Mouse (Mus musculus): ENCODE data around the gene Gna14. TPM values are rescaled to one million over a fixed set of nuclear protein-coding genes. Genes with fewer than 3 reads are reported as not detected.
A peak's percentile ranks its signal among the peaks of the same experiment; 100 is the strongest.

Gene Gna14
- polyA plus RNA-seq, 1 experiment from 2014 or later, result 14.0 TPM

DNA sequence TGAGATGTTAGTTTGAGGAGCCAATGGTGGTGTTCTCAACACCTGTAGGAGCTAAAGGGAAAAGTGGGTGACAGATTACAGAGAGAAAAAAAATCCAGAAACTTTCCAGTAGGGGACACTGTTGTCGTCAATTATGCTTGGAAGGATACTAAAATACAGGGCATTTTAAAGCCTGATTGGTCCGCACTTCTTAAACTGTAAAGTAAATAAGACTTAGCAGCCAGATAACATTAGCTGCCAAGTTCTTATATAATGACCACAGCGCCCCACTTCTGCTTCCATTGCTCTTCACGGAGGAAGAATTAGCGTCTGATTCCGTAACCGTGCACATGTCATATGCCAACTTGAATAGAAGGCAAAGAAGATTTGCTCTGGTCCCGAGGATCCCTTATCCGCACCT is 683 bp upstream of the Gna14 start:
- no peak overlapping the region for H3K9ac ChIP-seq (replicated peaks; ENCODE audit: low read length)
- H3K9me3 ChIP-seq (ENCODE audit: low read length), result no peaks in the 10 kb centered on the region
- peak overlapping the region; percentile 25; the same call in 1 of the 2 replicates for H3K27ac ChIP-seq (ENCODE audit: low read length)
- H3K36me3 ChIP-seq (ENCODE audit: insufficient read depth, low read length), result no peaks in the 10 kb centered on the region
- H3K27me3 ChIP-seq (ENCODE audit: insufficient read depth, low read length), result peaks cover 3% of the 10 kb centered on the region
- H3K4me1 ChIP-seq (ENCODE audit: insufficient read depth, low read length), result peaks cover 33% of the 10 kb centered on the region
- no peak for ATAC-seq (ENCODE audit: low FRiP score, low TSS enrichment)
- 20% methylated on average over 9 of the region's 9 CpGs for WGBS
- peak overlapping the region; percentile 75 for H3K4me2 ChIP-seq (replicated peaks; ENCODE audit: low read depth, low read length)
- H3K4me3 ChIP-seq (ENCODE audit: low read length), result peak overlapping the region; percentile 54

DNA sequence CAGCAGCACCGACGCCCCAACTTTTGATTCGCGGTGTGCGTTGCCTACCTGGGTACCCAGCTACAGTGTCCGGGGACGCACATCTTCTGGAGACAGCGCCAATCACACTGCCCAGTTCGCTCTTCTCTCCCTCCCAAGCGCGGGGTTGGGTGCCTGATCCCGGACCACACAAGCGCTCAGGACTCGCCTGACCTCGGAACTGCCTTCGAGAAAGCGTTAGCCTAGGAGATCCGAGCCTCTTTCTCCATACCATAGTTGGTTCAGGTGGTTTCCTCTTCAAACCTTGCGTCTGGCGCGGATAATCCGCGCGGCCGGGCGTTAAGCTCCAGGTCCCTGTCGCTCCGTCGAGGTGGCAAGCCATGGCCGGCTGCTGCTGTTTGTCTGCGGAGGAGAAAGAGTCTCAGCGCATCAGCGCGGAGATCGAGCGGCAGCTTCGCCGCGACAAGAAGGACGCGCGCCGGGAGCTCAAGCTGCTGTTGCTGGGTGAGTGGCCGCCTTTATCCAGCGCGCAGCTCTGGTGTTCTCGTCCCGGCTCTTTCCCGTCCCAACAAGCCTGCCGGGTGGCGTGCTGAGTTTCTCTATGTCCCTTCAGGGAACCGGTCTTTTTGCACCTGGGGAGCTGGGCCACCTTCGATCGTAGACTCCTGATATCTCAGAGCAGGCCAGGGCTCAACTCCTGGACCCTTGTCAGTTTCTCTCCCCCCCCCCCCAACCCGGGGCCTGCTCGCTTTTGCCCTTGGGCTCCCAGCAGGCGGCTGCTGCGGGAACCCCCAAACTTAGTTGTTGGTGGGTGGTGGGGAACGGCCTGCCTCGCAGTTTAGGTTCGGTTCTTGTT is 990 bp downstream of the Gna14 start:
- peak overlapping the region; percentile 75 for H3K4me2 ChIP-seq (replicated peaks; ENCODE audit: low read depth, low read length)
- no peak for ATAC-seq (ENCODE audit: low FRiP score, low TSS enrichment)
- H3K27me3 ChIP-seq (ENCODE audit: insufficient read depth, low read length), result peaks cover 3% of the 10 kb centered on the region
- peaks cover 36% of the 10 kb centered on the region for H3K4me1 ChIP-seq (ENCODE audit: insufficient read depth, low read length)
- H3K36me3 ChIP-seq (ENCODE audit: insufficient read depth, low read length), result no peaks in the 10 kb centered on the region
- WGBS, result 3% methylated on average over 61 of the region's 61 CpGs
- no peaks in the 10 kb centered on the region for H3K9me3 ChIP-seq (ENCODE audit: low read length)
- peak overlapping the region; percentile 54 for H3K4me3 ChIP-seq (ENCODE audit: low read length)
- H3K27ac ChIP-seq (ENCODE audit: low read length), result peak overlapping the region; percentile 27; the same call in 1 of the 2 replicates
- H3K9ac ChIP-seq (replicated peaks; ENCODE audit: low read length), result peak overlapping the region; percentile 73

DNA sequence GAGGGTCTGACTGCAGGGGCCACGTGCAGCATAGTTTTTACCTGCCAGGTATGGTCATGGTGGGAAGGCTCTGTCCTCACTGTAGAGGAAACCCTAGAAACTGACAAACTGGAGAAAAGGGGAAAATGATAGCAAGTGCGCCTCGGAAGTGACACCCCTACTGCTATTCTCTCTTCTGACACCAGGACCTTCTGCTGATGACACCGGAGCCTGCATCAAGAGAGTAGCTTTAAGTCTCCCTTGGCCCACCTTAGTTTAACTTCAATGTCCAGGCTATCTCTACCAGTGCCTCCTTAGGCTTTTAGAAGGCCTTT is 1.6 kb downstream of the Gna14 start:
- Histone ChIP-seq H3K27me3 (ENCODE audit: insufficient read depth, low read length) (peaks cover 3% of the 10 kb centered on the region), H3K9me3 (ENCODE audit: low read length) (no peaks in the 10 kb centered on the region), H3K4me1 (ENCODE audit: insufficient read depth, low read length) (peaks cover 36% of the 10 kb centered on the region), H3K9ac (replicated peaks; ENCODE audit: low read length) (peak overlapping the region; percentile 73), H3K4me3 (ENCODE audit: low read length) (peak overlapping the region; percentile 54), H3K4me2 (replicated peaks; ENCODE audit: low read depth, low read length) (peak overlapping the region; percentile 75), H3K36me3 (ENCODE audit: insufficient read depth, low read length) (no peaks in the 10 kb centered on the region), H3K27ac (ENCODE audit: low read length) (peak overlapping the region; percentile 45; the same call in 1 of the 2 replicates)
- 72% methylated on average over 4 of the region's 4 CpGs for whole genome bisulfite sequencing
- no peak for ATAC-seq (ENCODE audit: low FRiP score, low TSS enrichment)

DNA sequence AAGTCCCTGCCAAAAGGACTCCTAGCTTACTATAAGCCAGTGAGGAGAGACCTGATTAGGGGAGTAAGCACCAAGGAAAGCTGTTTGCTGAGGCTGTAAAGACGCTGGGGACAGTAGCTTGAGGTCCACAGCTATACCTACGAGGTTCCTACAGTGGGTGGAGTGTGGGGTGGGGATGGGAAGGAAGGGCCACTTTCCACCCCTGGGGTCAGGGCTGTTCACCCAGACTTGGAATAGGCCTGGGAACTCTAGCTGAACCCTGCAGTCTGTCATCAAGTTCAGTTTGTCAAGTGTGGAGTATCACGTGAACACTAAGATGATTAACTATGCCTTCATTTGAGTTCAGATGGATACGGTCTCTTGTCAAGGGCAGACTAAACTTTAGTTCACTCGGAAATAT is 2.3 kb downstream of the Gna14 start:
- no peaks in the 10 kb centered on the region for H3K36me3 ChIP-seq (ENCODE audit: insufficient read depth, low read length)
- peak overlapping the region; percentile 75 for H3K4me2 ChIP-seq (replicated peaks; ENCODE audit: low read depth, low read length)
- peak overlapping the region; percentile 54; the same call in 1 of the 2 replicates for H3K4me3 ChIP-seq (ENCODE audit: low read length)
- H3K9ac ChIP-seq (replicated peaks; ENCODE audit: low read length), result no peak overlapping the region
- ATAC-seq (ENCODE audit: low FRiP score, low TSS enrichment), result peak; percentile 40
- H3K27me3 ChIP-seq (ENCODE audit: insufficient read depth, low read length), result peaks cover 3% of the 10 kb centered on the region
- 47% methylated on average over 5 of the region's 5 CpGs for WGBS
- no peaks in the 10 kb centered on the region for H3K9me3 ChIP-seq (ENCODE audit: low read length)
- H3K27ac ChIP-seq (ENCODE audit: low read length), result peak overlapping the region; percentile 45; the same call in 1 of the 2 replicates
- H3K4me1 ChIP-seq (ENCODE audit: insufficient read depth, low read length), result peaks cover 36% of the 10 kb centered on the region

DNA sequence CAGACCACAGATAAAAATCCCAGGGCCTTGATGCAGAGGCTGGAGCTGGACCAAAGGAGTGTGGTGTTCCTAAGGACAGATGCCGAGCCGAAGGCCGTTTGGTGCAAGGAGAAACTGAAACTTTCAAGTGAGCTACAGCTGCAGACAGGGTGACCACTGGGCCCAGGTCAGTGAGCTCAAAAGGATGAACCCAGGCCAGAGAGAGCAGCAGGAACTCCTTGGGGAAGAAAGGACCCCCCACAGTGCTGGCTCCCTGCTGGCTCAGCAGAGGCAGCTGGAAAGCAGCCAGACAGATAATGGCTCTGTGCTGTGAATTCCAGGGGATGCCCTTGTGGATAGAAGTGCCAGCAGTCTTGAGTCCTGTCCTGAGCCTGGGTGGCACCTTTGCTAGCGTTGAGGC is 3.7 kb downstream of the Gna14 start:
- peak overlapping the region; percentile 77 for H3K27ac ChIP-seq (ENCODE audit: low read length)
- H3K9me3 ChIP-seq (ENCODE audit: low read length), result no peaks in the 10 kb centered on the region
- no peaks in the 10 kb centered on the region for H3K36me3 ChIP-seq (ENCODE audit: insufficient read depth, low read length)
- H3K4me2 ChIP-seq (replicated peaks; ENCODE audit: low read depth, low read length), result 0 out of 2 replicates have a peak overlapping the region, but pooled peaks have one; percentile 75
- H3K27me3 ChIP-seq (ENCODE audit: insufficient read depth, low read length), result no peaks in the 10 kb centered on the region; the same call in 1 of the 2 replicates
- peak; percentile 52 for ATAC-seq (ENCODE audit: low FRiP score, low TSS enrichment)
- H3K4me3 ChIP-seq (ENCODE audit: low read length), result no peak overlapping the region
- 53% methylated on average over 4 of the region's 4 CpGs for WGBS
- peaks cover 36% of the 10 kb centered on the region for H3K4me1 ChIP-seq (ENCODE audit: insufficient read depth, low read length)
- no peak overlapping the region for H3K9ac ChIP-seq (replicated peaks; ENCODE audit: low read length)

DNA sequence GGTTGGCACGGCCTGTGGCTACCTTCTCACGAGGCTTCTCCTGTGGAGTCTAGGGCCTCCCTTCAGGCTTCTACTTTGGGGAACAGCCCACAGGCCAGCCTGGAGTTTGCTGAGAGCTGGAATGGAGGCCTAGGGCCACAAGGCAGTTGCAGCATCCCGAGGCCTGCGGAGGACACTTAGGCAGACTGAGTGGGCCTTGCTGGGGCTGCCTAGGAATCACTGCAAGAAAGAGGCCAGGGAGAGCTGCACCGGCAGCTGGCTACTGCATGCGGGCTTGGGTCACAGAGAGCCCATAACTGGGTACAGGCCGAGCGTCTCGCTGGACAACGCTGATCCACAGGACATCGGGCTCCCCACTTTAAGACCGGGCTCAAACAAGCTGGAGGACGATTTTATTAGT is 4.3 kb downstream of the Gna14 start:
- H3K4me2 ChIP-seq (replicated peaks; ENCODE audit: low read depth, low read length), result no peak overlapping the region
- H3K36me3 ChIP-seq (ENCODE audit: insufficient read depth, low read length), result no peaks in the 10 kb centered on the region
- H3K9ac ChIP-seq (replicated peaks; ENCODE audit: low read length), result 0 out of 2 replicates have a peak overlapping the region, but pooled peaks have one; percentile 1
- peak overlapping the region; percentile 77 for H3K27ac ChIP-seq (ENCODE audit: low read length)
- H3K4me1 ChIP-seq (ENCODE audit: insufficient read depth, low read length), result peaks cover 36% of the 10 kb centered on the region
- no peaks in the 10 kb centered on the region for H3K9me3 ChIP-seq (ENCODE audit: low read length)
- no peaks in the 10 kb centered on the region; the same call in 1 of the 2 replicates for H3K27me3 ChIP-seq (ENCODE audit: insufficient read depth, low read length)
- 34% methylated on average over 13 of the region's 13 CpGs for WGBS
- ATAC-seq (ENCODE audit: low FRiP score, low TSS enrichment), result no peak
- H3K4me3 ChIP-seq (ENCODE audit: low read length), result no peak overlapping the region

DNA sequence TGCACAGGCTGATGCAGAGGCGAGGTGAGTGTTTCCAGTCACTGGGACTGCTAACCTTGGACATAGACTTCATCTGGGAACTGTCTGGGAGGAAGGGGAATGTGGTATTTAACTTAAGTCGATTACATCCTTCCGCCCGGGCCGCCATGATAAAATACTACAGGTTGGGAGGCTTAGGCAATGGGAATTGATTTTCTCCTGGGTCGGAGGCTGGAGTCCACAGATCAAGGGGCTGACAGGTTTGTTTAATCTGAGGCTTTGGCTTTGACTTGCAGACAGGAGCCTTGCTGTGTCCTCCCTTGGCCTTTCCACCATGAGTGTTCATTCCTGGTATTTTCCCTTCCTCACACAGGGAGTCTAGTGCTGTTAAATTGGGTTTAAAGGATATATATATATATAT is 5.8 kb downstream of the Gna14 start:
- Histone ChIP-seq H3K4me3 (ENCODE audit: low read length) (no peak overlapping the region), H3K9ac (replicated peaks; ENCODE audit: low read length) (no peak overlapping the region)
- 86% methylated on average over 6 of the region's 6 CpGs for WGBS

DNA sequence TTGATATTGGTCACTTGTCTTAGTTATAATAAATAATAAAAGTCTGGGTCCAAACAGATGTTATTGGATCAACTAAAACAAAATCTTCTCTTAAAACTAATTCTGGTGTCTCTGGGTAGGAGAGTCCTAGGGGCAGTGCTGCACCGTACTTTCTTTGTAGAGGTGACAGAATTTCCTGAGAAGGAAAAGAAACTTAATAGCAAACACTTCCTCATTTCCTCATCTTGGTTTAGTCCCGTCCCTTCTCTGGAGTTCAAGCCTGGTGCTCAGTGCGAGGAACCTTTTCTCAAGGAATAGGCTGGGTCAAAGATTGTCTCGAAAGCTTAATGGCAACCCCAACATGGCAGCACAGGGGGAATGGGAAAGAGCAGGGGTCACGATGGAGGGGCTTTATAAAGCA is 7.8 kb downstream of the Gna14 start:
- Histone ChIP-seq H3K9me3 (ENCODE audit: low read length) (no peaks in the 10 kb centered on the region), H3K4me3 (ENCODE audit: low read length) (no peak overlapping the region), H3K27me3 (ENCODE audit: insufficient read depth, low read length) (no peaks in the 10 kb centered on the region), H3K9ac (replicated peaks; ENCODE audit: low read length) (no peak overlapping the region), H3K27ac (ENCODE audit: low read length) (no peak overlapping the region), H3K4me2 (replicated peaks; ENCODE audit: low read depth, low read length) (no peak overlapping the region), H3K36me3 (ENCODE audit: insufficient read depth, low read length) (no peaks in the 10 kb centered on the region), H3K4me1 (ENCODE audit: insufficient read depth, low read length) (peaks cover 26% of the 10 kb centered on the region)
- ATAC-seq (ENCODE audit: low FRiP score, low TSS enrichment), result no peak
- 75% methylated on average over 5 of the region's 5 CpGs for WGBS

More for the DNA sequence above, 5.8 kb downstream of the Gna14 start:
- ATAC-seq (ENCODE audit: low FRiP score, low TSS enrichment), result no peak
- peaks cover 24% of the 10 kb centered on the region for H3K4me1 ChIP-seq (ENCODE audit: insufficient read depth, low read length)
- no peak overlapping the region for H3K27ac ChIP-seq (ENCODE audit: low read length)
- H3K9me3 ChIP-seq (ENCODE audit: low read length), result no peaks in the 10 kb centered on the region
- H3K27me3 ChIP-seq (ENCODE audit: insufficient read depth, low read length), result no peaks in the 10 kb centered on the region; the same call in 1 of the 2 replicates
- no peaks in the 10 kb centered on the region for H3K36me3 ChIP-seq (ENCODE audit: insufficient read depth, low read length)
- no peak overlapping the region for H3K4me2 ChIP-seq (replicated peaks; ENCODE audit: low read depth, low read length)

DNA sequence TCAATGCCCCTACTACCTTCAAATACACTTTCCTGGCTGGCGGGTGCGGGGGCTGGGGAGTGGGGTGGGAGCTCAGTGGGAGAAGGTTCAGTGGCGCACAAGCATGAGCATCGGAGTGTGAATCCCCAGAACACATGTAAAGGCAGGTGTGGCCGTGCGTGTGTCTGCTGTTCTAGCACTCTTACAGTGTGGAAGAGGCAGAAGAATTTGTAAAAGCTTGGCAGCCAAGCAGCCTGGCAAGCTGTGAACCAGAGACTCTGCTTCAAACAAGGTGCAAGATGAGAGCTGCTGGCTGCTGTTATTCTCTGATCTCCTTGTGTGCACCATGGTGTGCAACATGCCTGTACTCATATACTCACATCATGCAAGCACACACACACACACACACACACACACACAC is 11.1 kb downstream of the Gna14 start:
- H3K9me3 ChIP-seq (ENCODE audit: low read length), result no peaks in the 10 kb centered on the region
- no peak overlapping the region for H3K4me3 ChIP-seq (ENCODE audit: low read length)
- no peak for ATAC-seq (ENCODE audit: low FRiP score, low TSS enrichment)
- no peaks in the 10 kb centered on the region for H3K27me3 ChIP-seq (ENCODE audit: insufficient read depth, low read length)
- WGBS, result 85% methylated on average over 6 of the region's 6 CpGs
- H3K9ac ChIP-seq (replicated peaks; ENCODE audit: low read length), result no peak overlapping the region
- no peaks in the 10 kb centered on the region for H3K36me3 ChIP-seq (ENCODE audit: insufficient read depth, low read length)
- H3K4me1 ChIP-seq (ENCODE audit: insufficient read depth, low read length), result peaks cover 15% of the 10 kb centered on the region
- H3K4me2 ChIP-seq (replicated peaks; ENCODE audit: low read depth, low read length), result no peak overlapping the region
- no peak overlapping the region for H3K27ac ChIP-seq (ENCODE audit: low read length)

Measured in kidney, embryonic 16.5 days (tissue).